Mouse (Mus musculus) small intestine, adult 2 months (tissue): ENCODE data around the gene Cacng5.

Experiments used
- CTCF ChIP-seq: fragments of 200-500 bp; IDR thresholded peaks from 2 replicates; pipeline ENCODE4 v1.5.1; 2012; ENCODE audit warnings: low read depth, mild to moderate bottlenecking, control low read depth, inconsistent platforms, low read length, moderate library complexity, mixed read lengths; ENCODE audit not compliant: insufficient replicate concordance, insufficient read length; ENCODE audit errors: extremely low read depth
- POLR2A ChIP-seq: fragments of 200-500 bp; IDR thresholded peaks from 2 replicates; pipeline ENCODE4 v1.6.1; 2012; ENCODE audit warnings: low read depth, mild to moderate bottlenecking, control low read depth, inconsistent platforms, low read length, moderate library complexity

DNA sequence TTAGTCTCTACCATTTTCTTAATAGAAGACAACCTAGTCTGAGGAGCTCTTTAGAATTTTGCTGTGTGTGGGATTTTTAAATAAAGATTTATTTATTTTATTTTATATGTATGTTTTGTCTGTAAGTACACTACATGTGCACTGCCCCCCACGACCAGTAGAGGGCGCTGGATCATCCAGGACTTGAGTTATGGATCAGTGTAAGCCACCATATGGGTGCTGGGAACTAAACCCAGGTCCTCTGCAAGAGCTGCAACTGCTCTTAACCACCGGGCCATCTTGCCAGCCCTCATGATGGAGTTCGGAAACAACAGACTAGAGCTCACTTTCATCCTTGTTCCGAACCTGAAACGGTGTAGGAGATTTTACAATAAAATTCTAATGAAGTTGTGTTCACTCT, 42.1 kb downstream of the Cacng5 start:
- TF ChIP-seq CTCF (peak; percentile 41; the same call in 1 of the 2 replicates), POLR2A (no peak)
